Mouse (Mus musculus) cerebellum, adult 11-12 months (tissue): ENCODE measurements around the gene Ror1.

Experiments used
- DNase-seq: peaks from one replicate; pipeline ENCODE4 v3.0.0; 2022

Ror1 gene

GRCm38 (mm10) chr4:100118676-100119075, 23.1 kb downstream of the Ror1 start:
- peak; percentile 23 for DNase-seq

GRCm38 (mm10) chr4:100119431-100119830, 23.8 kb downstream of the Ror1 start:
- DNase-seq, result no peak

- DNase-seq, result peak; percentile 79
These were observed 25.0 kb downstream of the Ror1 start for GRCm38 (mm10) chr4:100120547-100120946.

GRCm38 (mm10) chr4:100122436-100122835, 26.8 kb downstream of the Ror1 start:
- peak; percentile 16 for DNase-seq

- no peak for DNase-seq
These were observed 27.9 kb downstream of the Ror1 start for GRCm38 (mm10) chr4:100123519-100123918.

- DNase-seq, result peak; percentile 8
These were observed 28.5 kb downstream of the Ror1 start for GRCm38 (mm10) chr4:100124056-100124455.

- peak; percentile 6 for DNase-seq
These were observed 29.3 kb downstream of the Ror1 start for GRCm38 (mm10) chr4:100124935-100125334.

GRCm38 (mm10) chr4:100126531-100127310, 31.1 kb downstream of the Ror1 start:
- peak; percentile 52 for DNase-seq

GRCm38 (mm10) chr4:100128026-100128922, 32.7 kb downstream of the Ror1 start:
- DNase-seq, result peak; percentile 77

- peak; percentile 70 for DNase-seq
These were observed 33.6 kb downstream of the Ror1 start for GRCm38 (mm10) chr4:100129201-100129600.

- DNase-seq, result peak; percentile 50
These were observed 35.3 kb downstream of the Ror1 start for GRCm38 (mm10) chr4:100130771-100131475.

- DNase-seq, result peak; percentile 8
These were observed 35.9 kb downstream of the Ror1 start for GRCm38 (mm10) chr4:100131488-100131887.

- DNase-seq, result peak; percentile 64
These were observed 36.7 kb downstream of the Ror1 start for GRCm38 (mm10) chr4:100132261-100132660.

GRCm38 (mm10) chr4:100136046-100136445, 40.5 kb downstream of the Ror1 start:
- DNase-seq, result no peak

- DNase-seq, result no peak
These were observed 41.7 kb downstream of the Ror1 start for GRCm38 (mm10) chr4:100137102-100137835.

GRCm38 (mm10) chr4:100141626-100142025, 46.0 kb downstream of the Ror1 start:
- DNase-seq, result no peak

GRCm38 (mm10) chr4:100144744-100145143, 49.2 kb downstream of the Ror1 start:
- DNase-seq, result no peak

GRCm38 (mm10) chr4:100150797-100151196, 55.2 kb downstream of the Ror1 start:
- DNase-seq, result no peak

GRCm38 (mm10) chr4:100154560-100155130, 59.1 kb downstream of the Ror1 start:
- no peak for DNase-seq

GRCm38 (mm10) chr4:100155731-100156130, 60.1 kb downstream of the Ror1 start:
- DNase-seq, result no peak

GRCm38 (mm10) chr4:100158401-100158800, 62.8 kb downstream of the Ror1 start:
- DNase-seq, result no peak

- no peak for DNase-seq
These were observed 64.6 kb downstream of the Ror1 start for GRCm38 (mm10) chr4:100160156-100160555.
